Mouse (Mus musculus): Measurements from ENCODE around the gene Trappc13.
"Not testable (repeated sequence)": the region's sequence is repeated elsewhere in the genome, so short reads cannot be mapped to it uniquely, and the experiment has no call there.

The Trappc13 gene

DNA sequence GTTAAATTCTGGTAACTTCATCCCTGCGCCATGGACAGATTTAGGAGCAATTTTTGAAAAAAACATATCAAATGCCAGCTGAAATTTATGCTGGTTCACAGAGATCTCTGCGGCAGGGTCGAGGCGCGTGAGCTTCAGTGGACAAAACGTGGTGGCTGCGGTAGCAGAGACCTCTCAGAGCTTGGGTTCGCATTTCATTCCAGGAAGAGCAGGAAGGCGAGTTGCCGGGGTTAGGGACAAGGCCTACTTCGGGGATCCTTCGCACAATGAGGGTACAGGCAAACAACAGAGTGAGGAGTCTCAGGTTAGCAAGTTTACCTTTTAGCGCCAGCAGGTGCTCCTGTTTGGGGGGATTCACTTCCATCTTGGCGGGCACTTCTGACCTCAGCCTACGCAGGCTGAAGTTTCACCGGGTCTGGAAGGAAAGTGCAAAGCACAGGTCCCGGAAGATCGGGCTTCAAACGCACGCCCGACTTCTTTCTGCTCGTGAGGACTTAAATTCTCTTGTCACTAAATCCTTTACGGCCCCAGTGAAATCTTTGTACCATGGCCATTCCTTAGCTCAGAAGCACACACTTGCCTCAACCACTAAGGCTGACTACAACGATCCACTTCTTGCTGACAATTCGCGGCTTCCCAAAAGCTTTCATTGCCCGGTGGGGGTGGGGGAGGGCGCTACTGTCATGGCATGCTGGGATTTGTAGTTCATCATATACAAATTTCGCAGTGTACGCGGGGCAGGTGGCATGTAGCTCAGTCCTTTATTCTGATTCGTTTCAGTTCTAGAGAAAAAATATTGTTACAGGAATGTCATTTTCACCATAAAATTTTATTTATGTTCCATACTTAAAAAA, at the start of gene Trappc13:
Gene Trappc13 (minus strand): TSS at position 674 of the 854 bp plus-strand sequence.
- peak; percentile 84 to 85 for DNase-seq (ENCODE audit: low spot score in 2 of 2)

DNA sequence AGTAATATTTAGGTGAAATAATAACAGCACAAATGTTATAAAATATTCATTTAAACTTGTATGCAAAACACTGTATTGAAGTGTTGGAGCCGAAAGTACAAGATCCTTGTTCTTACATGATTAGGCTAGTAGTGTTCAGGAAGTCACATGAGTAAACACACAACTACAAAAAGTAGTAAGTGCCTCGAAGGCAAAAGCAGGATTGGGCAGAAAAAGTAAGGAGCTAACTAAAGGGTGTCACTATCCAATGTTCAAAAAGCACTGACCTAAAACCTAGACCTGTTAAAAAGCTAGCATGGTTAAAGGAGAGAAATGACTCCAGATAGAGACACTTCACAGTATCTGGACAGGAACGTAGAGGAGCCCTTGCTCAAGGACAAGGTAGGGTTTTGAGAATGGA, 49.2 kb upstream of the Trappc13 start:
- DNase-seq (ENCODE audit: low spot score in 2 of 2) = no peak

DNA sequence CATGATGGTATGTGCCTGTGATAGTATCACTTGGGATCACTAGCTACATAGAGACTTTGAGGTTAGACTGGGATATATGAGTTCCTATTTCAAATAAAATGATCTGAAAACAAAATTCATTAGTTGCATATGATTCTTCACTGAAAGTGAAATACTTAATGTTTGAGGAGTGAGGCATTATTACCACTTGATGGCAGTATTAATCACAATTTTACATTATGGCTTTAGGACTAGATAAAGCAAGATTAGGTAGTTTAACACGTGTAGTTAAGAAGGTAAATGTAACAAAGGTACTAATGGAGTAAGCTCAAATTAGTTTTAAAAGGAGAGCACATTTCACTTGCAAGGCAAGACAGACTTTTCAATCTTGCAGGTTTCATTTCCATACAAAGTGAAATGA, 26.0 kb upstream of the Trappc13 start:
- no peak for DNase-seq (ENCODE audit: low spot score in 2 of 2)

DNA sequence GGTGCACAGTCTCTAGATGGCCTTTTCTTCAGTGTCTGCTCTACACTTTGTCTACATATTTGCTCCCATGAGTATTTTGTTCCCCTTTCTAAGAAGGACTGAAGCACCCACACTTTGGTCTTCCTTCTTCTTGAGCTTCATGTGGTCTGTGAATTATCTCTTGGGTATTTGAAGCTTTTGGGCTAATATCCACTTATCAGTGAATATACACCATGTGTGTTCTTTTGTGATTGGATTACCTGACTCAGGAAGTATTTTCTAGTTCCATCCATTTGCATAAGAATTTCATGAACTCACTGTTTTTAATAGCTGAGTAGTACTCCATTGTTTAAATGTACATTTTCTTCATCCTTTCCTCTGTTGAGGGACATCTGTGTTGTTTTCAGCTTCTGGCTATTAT, 17.6 kb upstream of the Trappc13 start:
- DNase-seq (ENCODE audit: low spot score in 2 of 2) = not testable (repeated sequence)

DNA sequence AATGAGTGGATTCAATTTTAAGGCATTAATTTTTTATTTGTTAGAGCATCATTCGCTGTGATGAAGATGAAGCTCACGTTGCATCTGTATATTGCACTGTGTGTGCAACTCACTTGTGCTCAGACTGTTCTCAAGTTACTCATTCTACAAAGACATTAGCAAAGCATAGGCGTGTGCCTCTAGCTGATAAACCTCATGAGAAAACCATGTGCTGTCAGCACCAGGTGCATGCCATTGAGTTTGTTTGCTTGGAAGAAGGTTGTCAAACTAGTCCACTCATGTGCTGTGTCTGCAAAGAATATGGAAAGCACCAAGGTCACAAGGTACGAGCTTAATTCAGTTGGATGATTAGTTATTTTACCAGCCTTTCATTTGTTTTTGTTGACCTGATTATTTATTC, 9.1 kb upstream of the Trappc13 start:
- no peak for DNase-seq (ENCODE audit: low spot score in 2 of 2)

DNA sequence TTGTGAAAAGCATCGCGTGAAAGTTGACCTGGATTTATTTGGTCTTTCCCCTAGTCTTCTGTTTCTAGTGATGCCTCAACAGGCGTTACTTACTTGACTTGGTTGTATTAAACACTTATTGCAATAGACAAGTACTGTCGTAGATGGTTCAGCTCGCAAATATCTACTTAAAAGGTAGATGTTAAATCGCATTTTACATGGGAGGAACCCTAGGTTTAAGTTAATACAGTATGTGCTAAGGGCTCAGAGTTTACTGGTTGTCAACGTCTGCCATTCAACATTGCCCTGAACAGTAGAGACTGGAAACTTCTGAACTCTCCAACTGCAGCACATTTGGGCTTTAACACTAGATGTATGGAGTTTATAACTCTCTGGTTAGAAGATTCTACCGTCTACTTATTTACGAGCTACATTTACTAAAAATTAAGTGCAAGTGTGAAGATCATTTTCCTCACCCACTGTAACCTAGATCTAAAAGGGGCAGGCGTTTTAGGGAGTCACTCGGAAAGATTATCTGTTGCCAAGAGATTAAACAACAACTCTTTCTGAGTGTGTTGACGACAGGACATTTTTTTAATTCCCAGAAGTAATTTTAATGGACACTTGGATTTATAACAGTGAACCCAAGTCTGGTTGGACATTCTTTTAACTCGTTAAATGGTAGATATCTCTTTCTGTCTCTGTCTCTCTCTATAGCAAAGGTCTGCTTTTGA, 1.1 kb upstream of the Trappc13 start:
- DNase-seq (ENCODE audit: low spot score in 2 of 2) = no peak

DNA sequence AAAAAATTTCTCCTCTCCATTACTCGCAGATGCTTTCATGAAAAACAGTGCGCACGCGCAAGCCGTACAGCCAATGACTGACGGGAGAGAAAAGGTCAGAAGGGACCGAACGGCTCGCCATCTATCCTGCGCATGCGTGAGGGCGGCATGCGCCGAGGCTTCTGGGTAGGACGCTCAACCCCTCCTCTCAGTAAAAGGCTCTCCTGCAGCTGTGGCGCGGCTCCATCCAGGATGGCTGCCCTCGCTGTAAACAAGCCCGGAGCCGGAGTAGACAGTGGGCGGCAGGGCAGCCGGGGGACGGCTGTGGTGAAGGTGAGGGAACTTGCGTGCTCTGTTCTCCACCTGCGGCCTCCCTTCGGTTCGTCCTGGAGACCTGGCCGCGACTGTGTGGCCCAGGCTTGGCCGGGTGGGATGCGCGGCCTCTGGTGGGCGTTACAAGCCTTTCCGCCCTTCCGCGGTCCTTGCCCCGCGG, 417 bp upstream of the Trappc13 start, which contains the start of gene Trim23:
Gene Trim23 (plus strand): TSS at position 148 of the 472 bp plus-strand sequence.
- DNase-seq (ENCODE audit: low spot score in 2 of 2) = peak; percentile 96 to 97

DNA sequence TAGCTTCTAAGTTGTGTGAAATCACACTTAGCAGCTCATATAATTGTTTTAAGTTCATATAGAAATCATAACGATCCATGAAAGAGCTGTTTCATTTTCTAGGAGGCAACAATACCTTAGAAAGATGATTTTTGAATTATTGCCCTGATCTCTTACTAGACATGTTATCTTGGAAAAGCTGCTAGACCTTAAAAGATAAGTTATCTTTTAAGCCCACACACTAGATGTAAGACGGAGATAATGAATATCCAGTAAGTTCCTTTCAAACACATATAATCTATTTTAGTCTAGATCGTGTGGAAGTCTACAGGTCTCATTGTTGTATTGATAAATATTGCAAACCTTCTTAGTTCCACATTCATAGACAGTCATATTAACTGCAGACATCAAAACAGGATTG, 1.4 kb downstream of the Trappc13 start:
- no peak for DNase-seq (ENCODE audit: low spot score in 2 of 2)

DNA sequence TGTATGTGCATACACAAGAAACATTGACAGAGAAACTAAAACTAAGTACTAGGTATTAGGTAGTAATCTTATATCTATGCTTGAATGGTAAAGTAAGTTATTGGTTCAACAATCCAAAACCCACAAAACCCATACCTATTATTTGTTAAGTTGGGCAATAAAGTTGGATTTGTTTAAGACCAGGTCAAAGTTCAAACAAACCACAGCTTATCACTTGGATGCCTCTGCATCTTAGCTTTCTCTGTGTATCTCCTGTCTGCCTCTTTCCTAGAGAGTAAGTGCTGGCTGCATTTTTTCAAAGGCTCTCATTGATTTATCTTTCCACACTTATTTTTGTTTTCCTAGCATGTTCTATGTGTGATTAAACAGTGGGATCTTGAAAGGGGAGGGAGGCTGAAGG, 5.8 kb downstream of the Trappc13 start:
- DNase-seq (ENCODE audit: low spot score in 2 of 2) = no peak

DNA sequence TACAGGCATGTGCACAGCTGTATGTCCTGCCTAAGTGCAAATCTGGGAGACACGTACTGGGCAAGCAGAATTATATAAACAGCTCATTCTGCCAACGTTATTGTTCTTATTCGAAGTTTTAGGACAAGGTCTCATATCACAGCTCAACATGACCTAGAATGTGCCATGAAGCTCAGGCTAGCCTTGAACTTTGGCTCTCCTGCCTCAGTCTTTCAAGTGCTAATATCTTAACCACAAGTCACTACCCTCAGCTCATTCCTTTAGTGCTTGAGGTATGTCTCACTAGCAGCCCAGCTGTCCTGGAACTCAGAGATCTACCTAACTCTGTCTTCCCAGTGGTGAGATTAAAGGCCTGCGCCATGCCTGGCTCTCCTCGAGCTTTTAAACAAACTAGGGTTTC, 6.6 kb downstream of the Trappc13 start:
- no peak for DNase-seq (ENCODE audit: low spot score in 2 of 2)

DNA sequence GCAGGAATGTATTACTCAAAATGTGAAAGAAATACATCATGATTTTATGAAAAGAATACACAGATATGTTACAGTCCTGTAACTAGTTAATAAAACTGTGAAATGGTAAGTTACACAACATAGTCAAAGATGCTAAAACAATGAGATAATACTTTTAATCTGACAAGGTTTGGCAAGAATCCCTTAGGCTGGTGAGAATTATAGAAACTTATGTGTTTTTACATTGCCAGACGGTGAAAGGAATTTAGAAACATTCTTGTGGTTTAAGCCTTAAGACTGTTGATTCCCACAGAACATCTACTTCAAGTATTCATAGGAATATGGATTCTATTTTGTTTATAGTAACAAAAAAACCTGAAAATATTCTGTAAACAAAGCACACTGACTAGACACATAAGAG, 22.6 kb downstream of the Trappc13 start:
- DNase-seq (ENCODE audit: low spot score in 2 of 2) = no peak

DNA sequence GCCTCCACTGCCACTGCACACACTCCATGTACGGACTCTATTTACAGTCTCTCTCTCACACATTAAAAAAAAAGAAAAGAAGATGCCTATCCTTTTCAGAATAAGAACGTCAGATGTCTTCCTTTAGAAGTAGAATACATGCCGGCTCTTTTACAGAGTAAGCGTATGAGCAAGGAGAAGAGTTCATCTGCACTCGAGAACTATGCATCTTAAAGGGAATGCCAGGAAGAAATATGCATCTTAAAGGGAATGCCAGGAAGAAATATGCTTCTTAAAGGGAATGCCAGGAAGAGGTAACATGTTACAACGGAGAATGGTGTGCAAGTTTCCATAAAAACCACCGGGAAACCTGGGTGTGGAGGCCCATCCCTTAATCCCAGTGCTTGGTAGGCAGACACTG, 23.2 kb downstream of the Trappc13 start:
- DNase-seq (ENCODE audit: low spot score in 2 of 2) = no peak

DNA sequence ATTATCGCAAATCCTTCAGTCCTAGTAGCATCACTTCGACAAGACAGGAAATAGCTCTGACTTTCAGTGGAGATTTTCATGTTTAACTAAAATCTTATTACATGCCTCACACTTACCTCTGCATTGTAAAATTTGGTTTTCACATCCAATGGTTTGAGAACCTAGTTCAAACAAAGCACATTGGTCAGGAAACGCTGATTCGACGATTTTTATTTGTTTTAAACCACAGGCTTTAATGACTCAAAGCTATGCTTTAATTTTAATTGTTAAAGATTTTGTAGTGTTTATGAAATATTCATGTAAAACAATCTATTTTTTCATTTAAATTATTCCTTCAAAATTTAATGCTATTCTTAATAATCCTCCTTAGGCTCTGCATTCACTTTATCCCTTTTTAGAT, 24.1 kb downstream of the Trappc13 start:
- DNase-seq (ENCODE audit: low spot score in 2 of 2) = no peak

DNA sequence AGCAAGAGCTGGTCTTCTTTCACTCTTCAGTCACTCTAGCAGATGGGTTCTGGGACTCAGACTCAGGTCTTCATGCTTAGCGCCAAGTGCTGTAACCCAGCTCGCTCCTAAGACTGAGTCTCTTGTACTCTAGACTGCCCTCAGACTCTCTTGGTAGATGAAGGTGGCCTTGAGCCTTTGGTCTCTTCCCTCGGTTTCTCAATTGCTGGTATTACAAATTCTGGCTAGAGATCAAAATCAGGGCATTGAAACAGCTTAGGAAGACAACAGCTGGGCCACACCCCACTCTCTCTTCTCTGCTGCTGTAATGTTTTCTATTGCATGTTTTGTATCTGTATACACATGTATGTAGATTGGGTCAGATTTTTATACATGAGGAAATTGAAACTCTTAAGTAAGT, 32.6 kb downstream of the Trappc13 start:
- DNase-seq (ENCODE audit: low spot score in 2 of 2) = no peak

DNA sequence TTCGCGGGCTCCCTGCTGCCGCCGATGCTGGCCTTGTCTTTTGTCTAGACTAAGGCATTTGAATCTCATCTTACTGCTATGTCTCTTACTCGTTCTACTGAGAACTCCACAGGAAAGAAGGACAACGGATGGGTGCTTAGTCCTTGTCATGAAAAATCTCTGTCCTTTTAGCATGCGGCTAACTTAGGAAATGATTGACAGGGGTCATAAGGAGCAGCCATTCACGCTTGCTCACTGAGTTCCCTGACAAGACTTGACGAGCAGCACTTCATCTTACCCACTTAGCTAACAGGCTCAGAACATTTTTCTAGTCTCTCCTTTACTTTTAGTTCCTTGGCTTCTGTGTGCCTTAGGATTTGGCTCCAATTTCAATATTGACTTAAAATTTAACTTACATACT, 33.4 kb downstream of the Trappc13 start:
- no peak for DNase-seq (ENCODE audit: low spot score in 2 of 2)

DNA sequence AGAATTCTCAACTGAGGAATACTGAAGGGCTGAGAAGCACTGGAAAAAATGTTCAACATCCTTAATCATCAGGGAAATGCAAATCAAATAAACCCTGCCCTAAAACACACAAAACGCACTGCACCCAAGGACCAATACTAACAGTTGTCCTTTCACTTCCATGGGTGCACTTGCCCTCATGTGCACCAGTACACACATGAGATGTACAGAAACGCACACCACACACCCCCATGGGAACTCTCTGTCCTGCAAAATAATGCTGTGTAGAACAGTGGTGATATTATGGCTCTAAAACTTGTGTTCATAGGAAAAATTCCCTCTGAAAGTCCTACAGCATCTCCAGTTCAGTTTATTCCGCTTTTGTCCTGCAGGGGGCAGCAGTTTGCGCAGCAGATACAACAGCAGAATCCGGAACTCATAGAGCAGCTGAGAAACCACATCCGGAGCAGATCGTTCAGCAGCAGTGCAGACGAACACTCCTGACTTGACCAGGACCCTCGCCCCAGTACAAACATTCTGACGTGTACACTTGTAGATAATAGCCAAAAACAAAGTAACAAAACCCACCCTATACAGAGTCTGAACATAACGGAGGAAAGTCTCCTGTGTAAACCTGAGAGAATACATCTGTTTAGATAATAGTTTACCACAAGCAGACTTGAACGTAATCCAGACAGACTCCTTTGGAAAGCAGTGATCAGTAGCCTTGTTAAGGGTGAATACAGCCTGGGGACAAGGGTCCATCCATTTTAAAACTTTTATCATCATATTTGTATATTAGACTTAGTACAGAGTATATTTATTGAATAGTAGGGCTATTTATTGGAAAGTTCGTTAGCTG, 38.7 kb downstream of the Trappc13 start:
- peak; percentile 60 to 70 for DNase-seq (ENCODE audit: low spot score in 2 of 2)

DNA sequence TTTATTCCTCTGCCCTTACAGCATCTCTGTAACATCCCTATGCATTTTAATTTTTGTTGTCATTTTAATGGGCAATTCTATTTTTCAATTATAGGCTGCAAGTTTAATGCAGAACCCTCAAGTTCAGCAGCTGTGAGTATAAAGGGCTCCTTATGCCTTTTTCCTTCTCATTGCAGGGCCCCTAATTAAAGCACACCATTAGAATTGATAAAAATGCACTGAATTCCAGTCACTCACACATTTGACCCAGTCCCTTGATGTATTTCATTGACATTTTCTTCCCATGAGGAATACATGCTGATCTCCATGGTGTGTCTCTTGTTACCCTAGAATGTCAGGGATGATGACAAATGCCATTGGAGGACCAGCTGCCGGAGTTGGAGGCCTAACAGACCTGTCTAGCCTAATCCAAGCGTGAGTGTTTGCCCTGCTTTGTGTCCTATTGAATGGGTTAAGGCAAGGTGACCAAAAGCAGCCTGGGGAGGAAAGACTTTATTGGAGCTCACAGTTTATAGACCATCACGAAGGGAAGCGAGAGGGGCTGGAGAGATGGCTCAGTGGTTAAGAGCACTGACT, 43.7 kb downstream of the Trappc13 start:
- no peak for DNase-seq (ENCODE audit: low spot score in 2 of 2)

DNA sequence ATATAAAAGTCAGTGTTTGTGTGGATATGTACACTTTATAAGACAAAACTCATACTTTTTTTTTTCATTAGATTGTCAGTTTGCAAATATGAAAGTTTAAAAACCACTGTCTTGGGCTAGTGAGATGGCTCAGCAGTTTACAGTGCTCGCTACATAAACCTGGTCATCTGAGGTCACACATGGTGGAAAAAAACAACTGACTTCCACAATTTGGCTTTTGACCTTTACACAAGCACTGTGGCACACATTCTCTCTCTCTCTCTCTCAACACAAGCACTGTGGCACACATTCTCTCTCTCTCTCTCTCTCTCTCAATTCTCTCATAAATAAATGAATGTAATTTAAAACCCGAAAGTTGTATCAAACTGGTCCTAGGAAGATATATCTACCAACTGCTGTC, 45.7 kb downstream of the Trappc13 start:
- DNase-seq (ENCODE audit: low spot score in 2 of 2) = no peak

DNA sequence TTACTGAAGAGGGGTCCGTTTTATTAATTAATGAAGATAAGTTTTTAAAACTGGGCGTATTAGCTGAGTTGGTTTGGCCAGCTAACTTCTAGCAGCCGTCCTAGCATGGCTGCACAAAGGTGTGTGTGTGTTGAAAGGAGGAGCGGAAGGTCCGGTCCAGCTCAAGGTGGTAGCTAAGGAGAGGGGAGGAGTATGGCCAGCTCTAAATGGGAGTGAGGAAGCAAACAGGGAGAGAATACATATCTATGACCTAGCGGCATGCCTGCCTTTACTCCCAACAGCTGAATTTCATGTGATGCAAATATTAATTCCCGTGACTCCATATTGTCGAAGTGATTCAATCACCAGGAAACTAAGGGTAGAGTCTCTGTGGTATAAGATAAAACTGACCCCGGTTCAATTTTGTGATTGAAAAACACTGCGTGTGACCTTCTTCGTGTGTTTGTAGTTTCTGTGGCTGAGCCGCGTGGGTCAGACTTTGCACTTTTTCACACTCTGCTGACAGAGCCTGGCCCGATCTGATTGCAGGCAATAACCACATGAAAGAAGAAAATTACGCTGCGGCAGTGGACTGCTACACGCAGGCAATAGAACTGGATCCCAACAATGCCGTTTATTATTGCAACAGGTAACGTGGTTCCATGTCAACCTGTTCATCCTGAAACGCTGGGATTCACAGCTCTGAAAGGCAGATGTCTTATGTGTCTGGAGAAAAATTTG, 54.4 kb downstream of the Trappc13 start:
- no peak for DNase-seq (ENCODE audit: low spot score in 2 of 2)

DNA sequence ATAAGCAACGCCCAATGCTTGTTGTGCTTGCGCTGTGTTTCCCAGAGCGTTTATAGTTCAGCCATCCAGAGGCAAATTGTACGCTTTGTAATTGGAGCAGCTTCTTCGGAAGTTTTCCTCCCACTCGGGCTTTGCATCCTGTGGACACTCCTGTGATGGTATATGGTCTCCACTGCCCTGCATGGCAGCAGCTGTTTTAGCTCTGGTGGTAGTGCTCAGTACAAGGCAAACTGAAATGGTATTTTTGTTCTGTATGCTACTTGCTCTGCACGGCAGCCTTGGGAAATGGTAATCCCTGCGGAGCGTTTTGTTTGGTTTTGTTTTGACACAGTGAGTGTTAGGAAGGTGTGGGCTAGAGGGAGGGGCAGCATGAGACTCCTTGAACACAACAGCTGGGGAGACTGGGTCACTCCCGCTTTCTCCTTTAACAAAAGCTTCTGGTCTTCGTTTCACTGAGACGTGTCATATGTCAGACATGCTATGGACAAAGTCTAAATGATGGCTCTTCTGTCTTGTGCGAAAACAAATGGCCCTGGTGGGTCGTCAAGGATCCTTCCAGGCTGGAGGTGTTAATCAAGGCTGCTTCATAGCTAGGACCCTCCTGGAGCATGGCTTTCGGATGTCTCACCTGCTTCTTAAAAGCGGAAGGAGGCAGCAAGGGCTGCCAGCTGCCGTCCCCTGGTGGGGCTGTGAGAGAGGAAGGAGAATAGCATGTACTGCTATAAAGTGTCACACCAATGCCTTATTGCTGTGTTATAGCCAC, 56.0 kb downstream of the Trappc13 start:
- DNase-seq (ENCODE audit: low spot score in 2 of 2) = no peak
